Mouse (Mus musculus) C2C12 (cell line): ENCODE results near the gene Kifc3.

Experiments
- CEBPB ChIP-seq: IDR thresholded peaks from one replicate; pipeline ENCODE4 v1.6.1; 2011; ENCODE audit warnings: low read depth, mild to moderate bottlenecking, control low read depth, moderate library complexity
- CTCF ChIP-seq: IDR thresholded peaks from one replicate; pipeline ENCODE4 v1.5.1; 2011; ENCODE audit not compliant: control insufficient read depth, insufficient read depth, insufficient read length
- FOSL1 ChIP-seq: IDR thresholded peaks from one replicate; pipeline ENCODE4 v1.8.0; 2011; ENCODE audit warnings: mild to moderate bottlenecking, low read length; ENCODE audit not compliant: poor library complexity, insufficient read depth, severe bottlenecking
- MAX ChIP-seq: IDR thresholded peaks from one replicate; pipeline ENCODE4 v1.6.1; 2011; ENCODE audit warnings: mild to moderate bottlenecking, control low read depth
- MYOD1 ChIP-seq: IDR thresholded peaks from one replicate; pipeline ENCODE4 v1.6.1; 2011; ENCODE audit warnings: low read depth; ENCODE audit not compliant: control insufficient read depth, insufficient read length

- TF ChIP-seq CTCF (no peak), MAX (no peak), CEBPB (no peak), FOSL1 (no peak), MYOD1 (no peak)
Measured at GRCm38 (mm10) chr8:95135242-95135641, 67.4 kb downstream of the Kifc3 start.
